Mouse (Mus musculus) cortical plate, adult 2 months (tissue): ENCODE results near the gene Npb.

Source experiments
- CTCF ChIP-seq: fragments of 200-500 bp; IDR thresholded peaks from 2 replicates; pipeline ENCODE4 v1.5.1; 2011; ENCODE audit warnings: mild to moderate bottlenecking, control low read depth, low read length; ENCODE audit not compliant: insufficient read depth; ENCODE audit errors: extremely low read depth
- POLR2A ChIP-seq: fragments of 200-500 bp; IDR thresholded peaks from 2 replicates; pipeline ENCODE4 v1.6.1; 2011; ENCODE audit warnings: mild to moderate bottlenecking, low read length, control low read depth; ENCODE audit not compliant: insufficient read depth; ENCODE audit errors: extremely low read depth

DNA sequence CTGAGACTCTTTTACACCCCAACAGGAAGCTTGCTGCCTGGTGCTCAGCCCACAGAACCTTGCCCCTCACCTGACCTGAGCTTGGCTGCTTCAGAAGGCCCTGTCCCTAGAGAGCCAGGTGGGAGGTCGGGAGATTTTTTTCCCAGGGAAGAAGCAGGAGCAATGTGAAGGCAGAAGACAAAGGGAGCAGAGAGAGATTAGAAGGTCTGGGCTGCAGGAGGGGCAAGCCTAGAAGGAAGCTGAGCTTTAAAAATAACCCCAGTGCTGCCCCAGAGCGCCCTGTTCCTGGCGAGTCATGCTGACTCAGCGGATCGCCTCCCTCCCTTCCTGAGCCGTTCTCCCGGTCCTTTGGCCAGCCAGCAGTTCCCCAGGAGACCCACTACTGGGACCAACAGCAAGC is 21.6 kb downstream of the Npb start:
- no peak for TF ChIP-seq CTCF
- no peak for TF ChIP-seq POLR2A
